In the genomic region with DNA sequence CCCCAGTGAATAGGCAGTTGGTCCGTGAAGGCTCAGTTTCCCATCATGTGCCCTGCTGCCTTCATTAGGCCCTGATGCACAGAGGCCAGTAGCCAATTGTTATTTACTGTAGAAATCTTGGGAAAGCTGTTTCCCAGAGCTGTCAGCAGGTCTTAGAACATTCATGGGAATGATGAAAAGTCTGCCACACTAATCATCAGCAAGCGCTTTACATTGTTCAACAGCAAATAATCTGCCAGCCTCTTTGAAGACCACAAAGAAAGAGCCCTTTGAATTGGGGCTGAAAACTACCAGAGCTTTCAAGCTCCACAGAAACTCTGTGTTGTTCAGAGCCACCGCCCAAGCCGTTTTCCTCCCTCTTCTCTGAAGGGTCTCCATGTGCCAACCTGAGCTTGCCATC, we compare ENCODE assay signal across 15 mouse cellular contexts.
"Had no signal": no experiment of that assay in that cellular context is flagged by ENCODE, and none has a peak within 500 bp of the region (broad histone marks: within the 10 kb centered on the region; RNA-seq: fewer than 3 reads in every experiment).

No protein-coding gene starts in this region.

- H3K4me3 ChIP-seq: kidney, embryonic 15.5 days; limb, embryonic 13.5 days; neural tube, embryonic 13.5 days; stomach, embryonic 15.5 days had no signal

- H3K36me3 ChIP-seq: kidney, embryonic 15.5 days; limb, embryonic 13.5 days; neural tube, embryonic 13.5 days; stomach, embryonic 15.5 days had no signal

- H3K9me3 ChIP-seq: kidney, embryonic 15.5 days; limb, embryonic 13.5 days; neural tube, embryonic 13.5 days; stomach, embryonic 15.5 days had no signal

- H3K27me3 ChIP-seq: kidney, embryonic 15.5 days; limb, embryonic 13.5 days; neural tube, embryonic 13.5 days; stomach, embryonic 15.5 days had no signal

- H3K27ac ChIP-seq: kidney, embryonic 15.5 days; limb, embryonic 13.5 days; liver, embryonic 14.5 days; neural tube, embryonic 13.5 days; stomach, embryonic 15.5 days had no signal

- DNase-seq: kidney, adult 2 months; kidney, postnatal 14 days; layer of hippocampus, adult 9-11 months; layer of hippocampus, postnatal 36 days; lung, adult 18-20 months; lung, postnatal 4 days; retina, postnatal 1 day; right cerebral cortex, postnatal 14 days; thymus, postnatal 4 days had no signal

- H3K4me2 ChIP-seq: kidney, embryonic 15.5 days; limb, embryonic 13.5 days; midbrain, embryonic 11.5 days; neural tube, embryonic 13.5 days; stomach, embryonic 15.5 days had no signal

- H3K9ac ChIP-seq: kidney, embryonic 15.5 days; limb, embryonic 13.5 days; liver, embryonic 14.5 days; neural tube, embryonic 13.5 days; stomach, embryonic 15.5 days had no signal
